Mouse (Mus musculus): Measurements from ENCODE around the gene Akap11. TPM values are rescaled to one million over a fixed set of nuclear protein-coding genes. Genes with fewer than 3 reads are reported as not detected.

Akap11 gene
- polyA plus RNA-seq, 1 experiment from 2014 or later, result 18.9 TPM

- ATAC-seq (ENCODE audit: insufficient read depth) (no peak), DNase-seq (peak; percentile 45)
- Histone ChIP-seq H3K4me1 (ENCODE audit: insufficient read depth) (peaks cover 30% of the 10 kb centered on the region), H3K9ac (no peak overlapping the region; the same call in 1 of the 2 replicates), H3K9me3 (ENCODE audit: low read depth, low read length) (no peaks in the 10 kb centered on the region), H3K4me3 (ENCODE audit: low read depth, low read length) (no peak overlapping the region), H3K4me2 (peak overlapping the region; percentile 16; the same call in 1 of the 2 replicates), H3K27ac (ENCODE audit: low read depth) (peak overlapping the region; percentile 73), H3K27me3 (ENCODE audit: insufficient read depth, low read length) (no peaks in the 10 kb centered on the region), H3K36me3 (ENCODE audit: insufficient read depth) (0 out of 2 replicates have a peak, but pooled peaks cover 3% of the 10 kb centered on the region)
- TF ChIP-seq CTCF (IDR thresholded peaks at IDR 0.05; ENCODE audit: low read depth), result no peak
- WGBS, result 45% methylated on average over 8 of the region's 8 CpGs
These were observed 7.9 kb downstream of the Akap11 start for GRCm38 (mm10) chr14:78528461-78529425.

- ATAC-seq (ENCODE audit: insufficient read depth) (no peak), DNase-seq (no peak)
- Histone ChIP-seq H3K27ac (ENCODE audit: low read depth) (no peak overlapping the region), H3K36me3 (ENCODE audit: insufficient read depth) (peaks cover 8% of the 10 kb centered on the region; the same call in 1 of the 2 replicates), H3K9me3 (ENCODE audit: low read depth, low read length) (no peaks in the 10 kb centered on the region), H3K9ac (no peak overlapping the region), H3K4me2 (no peak overlapping the region), H3K4me1 (ENCODE audit: insufficient read depth) (peaks cover 24% of the 10 kb centered on the region), H3K27me3 (ENCODE audit: insufficient read depth, low read length) (no peaks in the 10 kb centered on the region), H3K4me3 (ENCODE audit: low read depth, low read length) (no peak overlapping the region)
- TF ChIP-seq CTCF (IDR thresholded peaks at IDR 0.05; ENCODE audit: low read depth), result no peak
- WGBS, result 68% methylated on average over 6 of the region's 6 CpGs
These were observed 9.7 kb downstream of the Akap11 start for GRCm38 (mm10) chr14:78526907-78527306.

GRCm38 (mm10) chr14:78526475-78526874, 10.1 kb downstream of the Akap11 start:
- no peaks in the 10 kb centered on the region for H3K9me3 ChIP-seq (ENCODE audit: low read depth, low read length)
- ATAC-seq (ENCODE audit: insufficient read depth) (no peak), DNase-seq (no peak)
- peaks cover 20% of the 10 kb centered on the region for H3K4me1 ChIP-seq (ENCODE audit: insufficient read depth)
- H3K4me3 ChIP-seq (ENCODE audit: low read depth, low read length), result no peak overlapping the region
- TF ChIP-seq CTCF (IDR thresholded peaks at IDR 0.05; ENCODE audit: low read depth), result no peak
- no peak overlapping the region for H3K4me2 ChIP-seq
- no peak overlapping the region for H3K9ac ChIP-seq
- WGBS, result 26% methylated on average over 3 of the region's 3 CpGs
- peaks cover 8% of the 10 kb centered on the region; the same call in 1 of the 2 replicates for H3K36me3 ChIP-seq (ENCODE audit: insufficient read depth)
- no peak overlapping the region for H3K27ac ChIP-seq (ENCODE audit: low read depth)
- H3K27me3 ChIP-seq (ENCODE audit: insufficient read depth, low read length), result no peaks in the 10 kb centered on the region

- Histone ChIP-seq H3K9me3 (ENCODE audit: low read depth, low read length) (no peaks in the 10 kb centered on the region), H3K4me2 (no peak overlapping the region), H3K36me3 (ENCODE audit: insufficient read depth) (peaks cover 8% of the 10 kb centered on the region; the same call in 1 of the 2 replicates), H3K4me3 (ENCODE audit: low read depth, low read length) (no peak overlapping the region), H3K9ac (no peak overlapping the region), H3K27ac (ENCODE audit: low read depth) (no peak overlapping the region), H3K4me1 (ENCODE audit: insufficient read depth) (peaks cover 20% of the 10 kb centered on the region), H3K27me3 (ENCODE audit: insufficient read depth, low read length) (no peaks in the 10 kb centered on the region)
- no peak for TF ChIP-seq CTCF (IDR thresholded peaks at IDR 0.05; ENCODE audit: low read depth)
- DNase-seq (no peak), ATAC-seq (ENCODE audit: insufficient read depth) (peak; percentile 64)
- 89% methylated on average over 3 of the region's 3 CpGs for WGBS
These were observed 10.8 kb downstream of the Akap11 start for GRCm38 (mm10) chr14:78525611-78526457.

GRCm38 (mm10) chr14:78525059-78525458, 11.5 kb downstream of the Akap11 start:
- H3K4me3 ChIP-seq (ENCODE audit: low read depth, low read length), result no peak overlapping the region
- peaks cover 20% of the 10 kb centered on the region for H3K4me1 ChIP-seq (ENCODE audit: insufficient read depth)
- peaks cover 11% of the 10 kb centered on the region; the same call in 1 of the 2 replicates for H3K36me3 ChIP-seq (ENCODE audit: insufficient read depth)
- H3K4me2 ChIP-seq, result no peak overlapping the region
- no peak for ATAC-seq (ENCODE audit: insufficient read depth)
- H3K9me3 ChIP-seq (ENCODE audit: low read depth, low read length), result no peaks in the 10 kb centered on the region
- 88% methylated on average over 2 of the region's 2 CpGs for WGBS
- no peak overlapping the region for H3K9ac ChIP-seq
- no peak for TF ChIP-seq CTCF (IDR thresholded peaks at IDR 0.05; ENCODE audit: low read depth)
- H3K27me3 ChIP-seq (ENCODE audit: insufficient read depth, low read length), result no peaks in the 10 kb centered on the region
- H3K27ac ChIP-seq (ENCODE audit: low read depth), result no peak overlapping the region
- DNase-seq, result no peak

GRCm38 (mm10) chr14:78510713-78511112, 25.9 kb downstream of the Akap11 start:
- Histone ChIP-seq H3K4me1 (ENCODE audit: insufficient read depth) (no peaks in the 10 kb centered on the region), H3K27ac (ENCODE audit: low read depth) (no peak overlapping the region), H3K9me3 (ENCODE audit: low read depth, low read length) (no peaks in the 10 kb centered on the region), H3K9ac (no peak overlapping the region), H3K36me3 (ENCODE audit: insufficient read depth) (peaks cover 82% of the 10 kb centered on the region), H3K4me2 (no peak overlapping the region), H3K4me3 (ENCODE audit: low read depth, low read length) (no peak overlapping the region), H3K27me3 (ENCODE audit: insufficient read depth, low read length) (no peaks in the 10 kb centered on the region)
- peak; percentile 45 for TF ChIP-seq CTCF (IDR thresholded peaks at IDR 0.05; ENCODE audit: low read depth)
- ATAC-seq (ENCODE audit: insufficient read depth) (no peak), DNase-seq (peak; percentile 18)
- 73% methylated on average over 9 of the region's 9 CpGs for WGBS

Measured in lung, embryonic 14.5 days (tissue).